Mouse (Mus musculus) embryonic facial prominence, embryonic 12.5 days (tissue): Measurements from ENCODE around the gene Kl. TPM values are rescaled to one million over a fixed set of nuclear protein-coding genes. Genes with fewer than 3 reads are reported as not detected.

Source experiments
- ATAC-seq: fragments of 200-750 bp; cut with Nextera tagmentation; 2 replicates; pipeline ENCODE4 v1.8.0; 2017; ENCODE audit not compliant: insufficient number of reproducible peaks, insufficient read depth, low FRiP score, low TSS enrichment
- H3K27ac ChIP-seq: fragments of 300-500 bp; sonication (generic); 2 replicates; pipeline ENCODE4 v1.5.1; 2016; ENCODE audit warnings: mild to moderate bottlenecking
- H3K27me3 ChIP-seq: fragments of 300-500 bp; sonication (generic); 2 replicates; pipeline ENCODE4 v1.6.1; 2016; ENCODE audit warnings: mild to moderate bottlenecking, moderate library complexity
- H3K36me3 ChIP-seq: fragments of 300-500 bp; sonication (generic); 2 replicates; pipeline ENCODE4 v1.6.1; 2016; ENCODE audit warnings: mild to moderate bottlenecking
- H3K4me1 ChIP-seq: fragments of 300-500 bp; sonication (generic); 2 replicates; pipeline ENCODE4 v1.6.1; 2016
- H3K4me2 ChIP-seq: fragments of 300-500 bp; sonication (generic); replicated peaks from 2 replicates; pipeline ENCODE4 v1.6.1; 2016; ENCODE audit warnings: mild to moderate bottlenecking, moderate library complexity
- H3K4me3 ChIP-seq: fragments of 300-500 bp; sonication (generic); 2 replicates; pipeline ENCODE4 v1.5.1; 2016; ENCODE audit warnings: mild to moderate bottlenecking
- H3K9ac ChIP-seq: fragments of 300-500 bp; sonication (generic); 2 replicates; pipeline ENCODE4 v1.6.1; 2016; ENCODE audit warnings: mild to moderate bottlenecking, moderate library complexity
- H3K9me3 ChIP-seq: fragments of 300-500 bp; sonication (generic); 2 replicates; pipeline ENCODE4 v1.6.1; 2016; ENCODE audit warnings: mild to moderate bottlenecking, moderate library complexity
- WGBS: fragments of 180-500 bp; shearing (Covaris S2); methylation state at CpG from one replicate; pipeline ENCODE4 v1.1.7; 2016; 5-methylcytosine and 5-hydroxymethylcytosine counted together
- polyA plus RNA-seq: library from polyadenylated mRNA; unstranded; fragments of >200 nt; fragmentation: Nextera tagmentation; extraction: Ambion mirVana; gene quantifications from 2 replicates; pipeline ENCODE4 v1.2.1, GENCODE M21; 2016

The Kl gene
- polyA plus RNA-seq, 1 experiment from 2014 or later: 0.14 TPM

GRCm38 (mm10) chr5:150970551-150970950, 18.1 kb downstream of the Kl start:
- H3K36me3 ChIP-seq: no peaks in the 10 kb centered on the region
- no peak overlapping the region for H3K4me3 ChIP-seq
- H3K9me3 ChIP-seq: no peaks in the 10 kb centered on the region
- no peak overlapping the region for H3K27ac ChIP-seq
- no peaks in the 10 kb centered on the region; the same call in 1 of the 2 replicates for H3K4me1 ChIP-seq
- no peak overlapping the region for H3K9ac ChIP-seq
- H3K27me3 ChIP-seq: no peaks in the 10 kb centered on the region
- 54% methylated on average over 3 of the region's 3 CpGs for WGBS
- ATAC-seq: no peak
- no peak overlapping the region for H3K4me2 ChIP-seq

DNA sequence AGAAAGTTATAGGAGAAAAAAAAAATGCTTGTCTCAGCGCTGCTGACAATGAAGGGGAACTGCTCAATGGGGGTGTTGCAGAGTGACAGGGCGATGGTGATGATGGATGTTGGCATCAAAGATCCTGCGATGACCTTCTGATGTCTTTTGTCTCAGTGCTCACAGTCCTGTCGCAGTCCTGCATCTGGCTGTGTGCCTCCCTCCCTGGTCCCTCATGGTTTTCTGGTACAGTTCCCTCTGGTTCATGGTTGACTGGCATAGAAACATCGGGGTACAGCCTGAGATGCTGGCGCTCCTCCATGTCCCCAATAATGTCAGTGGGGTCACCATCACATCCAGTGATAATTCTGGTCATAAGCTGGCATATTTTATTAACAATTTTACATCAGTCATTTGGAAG, 18.7 kb downstream of the Kl start:
- H3K4me2 ChIP-seq: no peak overlapping the region
- no peaks in the 10 kb centered on the region for H3K36me3 ChIP-seq
- no peaks in the 10 kb centered on the region; the same call in 1 of the 2 replicates for H3K4me1 ChIP-seq
- H3K9ac ChIP-seq: no peak overlapping the region
- no peaks in the 10 kb centered on the region for H3K27me3 ChIP-seq
- no peak for ATAC-seq
- H3K27ac ChIP-seq: no peak overlapping the region
- no peak overlapping the region for H3K4me3 ChIP-seq
- 77% methylated on average over 6 of the region's 6 CpGs for WGBS
- H3K9me3 ChIP-seq: no peaks in the 10 kb centered on the region

DNA sequence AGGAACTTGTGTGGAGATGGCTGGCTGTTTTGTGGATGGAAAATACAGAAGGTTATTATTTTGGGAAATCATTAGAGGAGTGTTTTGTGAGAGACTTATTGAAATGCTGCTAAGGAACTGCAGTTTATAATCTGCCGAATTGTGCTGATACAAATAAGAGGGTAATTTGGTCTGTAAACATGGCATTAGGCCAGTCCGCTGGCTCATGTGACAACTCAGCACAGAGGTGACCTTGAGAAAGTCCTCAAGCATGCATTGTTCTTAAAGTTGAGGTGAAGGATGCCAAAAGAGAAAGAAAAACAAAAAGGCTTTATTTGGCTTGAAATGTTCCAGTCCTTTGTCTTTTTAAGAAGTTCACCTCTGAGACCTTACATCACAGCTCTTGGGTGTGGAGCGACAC, 21.8 kb downstream of the Kl start:
- WGBS: 73% methylated on average over 3 of the region's 3 CpGs

GRCm38 (mm10) chr5:150977383-150977958, 25.1 kb downstream of the Kl start:
- no peak for ATAC-seq
- H3K9ac ChIP-seq: no peak overlapping the region
- H3K27ac ChIP-seq: no peak overlapping the region
- H3K36me3 ChIP-seq: no peaks in the 10 kb centered on the region
- no peaks in the 10 kb centered on the region for H3K27me3 ChIP-seq
- H3K4me2 ChIP-seq: no peak overlapping the region
- no peak overlapping the region for H3K4me3 ChIP-seq
- 0 out of 2 replicates have a peak, but pooled peaks cover 4% of the 10 kb centered on the region for H3K9me3 ChIP-seq
- 79% methylated on average over 14 of the region's 14 CpGs for WGBS
- H3K4me1 ChIP-seq: no peaks in the 10 kb centered on the region

More for the DNA sequence above, 21.8 kb downstream of the Kl start:
- Histone ChIP-seq H3K4me3 (no peak overlapping the region), H3K4me2 (no peak overlapping the region), H3K27ac (no peak overlapping the region), H3K36me3 (no peaks in the 10 kb centered on the region), H3K4me1 (no peaks in the 10 kb centered on the region; the same call in 1 of the 2 replicates), H3K9me3 (no peaks in the 10 kb centered on the region), H3K27me3 (no peaks in the 10 kb centered on the region), H3K9ac (no peak overlapping the region)
- ATAC-seq: no peak

DNA sequence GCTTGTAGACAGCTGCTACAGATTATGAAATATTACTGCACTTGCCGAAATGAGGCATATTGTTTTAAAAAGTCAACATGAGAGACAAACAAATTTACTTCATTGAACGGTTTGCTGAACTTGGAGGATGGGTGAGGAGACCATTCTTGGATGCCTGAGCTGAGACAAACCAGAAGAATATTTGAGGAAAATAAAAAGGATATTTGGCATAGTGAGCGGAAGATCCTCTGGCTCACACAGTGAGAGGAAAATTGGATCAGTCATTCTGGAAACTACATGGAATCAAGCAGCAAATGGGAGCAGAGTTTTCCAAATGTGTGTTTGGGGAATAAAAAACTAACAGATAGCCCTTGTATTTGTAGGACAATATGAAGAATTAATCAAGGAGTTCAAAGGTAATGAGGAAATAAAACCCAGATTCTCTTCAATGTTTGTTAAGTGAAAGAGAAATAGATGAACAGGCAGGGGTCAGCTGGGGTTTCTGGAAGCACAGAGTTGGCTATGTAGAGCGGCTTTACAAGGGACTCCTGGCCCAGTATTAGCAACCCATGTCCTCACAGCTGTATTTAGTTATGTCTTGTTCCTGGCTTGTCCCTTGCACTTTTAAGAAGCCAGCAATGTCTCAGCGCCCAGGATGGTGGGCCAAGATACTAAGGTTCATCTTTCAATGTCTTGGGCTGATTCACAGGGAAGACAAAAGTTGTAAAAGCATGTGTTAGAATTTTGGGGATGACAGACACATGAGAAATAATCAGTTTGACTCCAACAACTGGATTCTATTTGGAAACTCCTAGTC, 27.1 kb downstream of the Kl start:
- Histone ChIP-seq H3K9me3 (0 out of 2 replicates have a peak, but pooled peaks cover 5% of the 10 kb centered on the region), H3K36me3 (no peaks in the 10 kb centered on the region), H3K27me3 (no peaks in the 10 kb centered on the region), H3K4me1 (no peaks in the 10 kb centered on the region), H3K27ac (no peak overlapping the region), H3K4me3 (no peak overlapping the region), H3K9ac (no peak overlapping the region), H3K4me2 (no peak overlapping the region)
- ATAC-seq: no peak
- WGBS: 49% methylated on average over 5 of the region's 5 CpGs

GRCm38 (mm10) chr5:150982082-150982481, 29.7 kb downstream of the Kl start:
- Histone ChIP-seq H3K27ac (no peak overlapping the region), H3K9me3 (0 out of 2 replicates have a peak, but pooled peaks cover 5% of the 10 kb centered on the region), H3K4me1 (no peaks in the 10 kb centered on the region), H3K27me3 (no peaks in the 10 kb centered on the region), H3K4me2 (no peak overlapping the region), H3K9ac (no peak overlapping the region), H3K4me3 (no peak overlapping the region), H3K36me3 (no peaks in the 10 kb centered on the region)
- WGBS: 93% methylated on average over 2 of the region's 2 CpGs
- no peak for ATAC-seq

DNA sequence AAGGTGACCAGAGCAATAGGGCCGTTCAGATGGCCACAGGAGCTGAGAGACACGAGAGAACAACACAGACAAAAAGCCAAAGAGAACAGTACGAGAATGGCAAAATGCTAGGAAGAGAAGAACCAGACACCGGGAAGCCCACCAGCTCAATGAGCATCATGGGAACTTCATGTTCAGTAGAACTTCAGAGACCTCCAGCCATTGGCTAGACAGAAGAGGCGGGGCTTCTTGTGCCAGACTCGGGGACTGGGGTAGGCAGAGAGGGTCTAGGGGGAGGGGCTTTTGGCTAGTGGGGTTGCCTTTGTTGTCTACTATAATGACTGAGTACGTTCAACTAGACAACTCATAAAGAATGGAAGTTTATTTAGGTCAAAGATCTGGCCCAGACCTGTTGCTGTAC, 41.7 kb downstream of the Kl start:
- Histone ChIP-seq H3K36me3 (no peaks in the 10 kb centered on the region), H3K4me2 (no peak overlapping the region), H3K9me3 (no peaks in the 10 kb centered on the region), H3K27ac (no peak overlapping the region), H3K4me1 (no peaks in the 10 kb centered on the region), H3K9ac (no peak overlapping the region), H3K4me3 (no peak overlapping the region), H3K27me3 (no peaks in the 10 kb centered on the region)
- no peak for ATAC-seq
- 93% methylated on average over 7 of the region's 7 CpGs for WGBS

DNA sequence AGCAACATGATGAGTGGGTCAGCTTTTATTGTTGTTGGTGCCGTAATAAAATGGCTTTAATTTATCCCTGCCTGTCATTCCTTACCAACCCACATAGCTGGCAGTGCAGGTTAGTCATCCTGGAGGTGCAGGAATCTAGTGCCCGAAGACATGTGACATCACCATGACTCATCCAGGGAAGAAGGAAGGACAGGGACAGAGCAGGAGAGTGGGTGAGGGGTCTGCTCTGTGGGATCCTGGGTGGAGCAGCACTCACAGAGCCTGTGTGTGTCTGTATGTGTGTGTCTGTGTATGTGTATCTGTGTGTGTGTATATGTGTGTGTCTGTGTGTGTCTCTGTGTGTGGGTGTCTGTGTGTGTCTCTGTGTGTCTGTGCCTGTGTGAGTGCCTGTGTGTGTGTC, 44.2 kb downstream of the Kl start:
- 85% methylated on average over 2 of the region's 2 CpGs for WGBS
- Histone ChIP-seq H3K36me3 (no peaks in the 10 kb centered on the region), H3K9ac (no peak overlapping the region), H3K9me3 (no peaks in the 10 kb centered on the region), H3K27me3 (no peaks in the 10 kb centered on the region), H3K27ac (0 out of 2 replicates have a peak overlapping the region, but pooled peaks have one; percentile 11), H3K4me1 (no peaks in the 10 kb centered on the region), H3K4me2 (no peak overlapping the region), H3K4me3 (no peak overlapping the region)
- ATAC-seq: peak; percentile 28; the same call in 1 of the 2 replicates

- no peaks in the 10 kb centered on the region for H3K27me3 ChIP-seq
- no peaks in the 10 kb centered on the region for H3K36me3 ChIP-seq
- no peak overlapping the region for H3K27ac ChIP-seq
- no peak for ATAC-seq
- no peaks in the 10 kb centered on the region for H3K9me3 ChIP-seq
- no peak overlapping the region for H3K4me3 ChIP-seq
- no peak overlapping the region for H3K4me2 ChIP-seq
- 91% methylated on average over 7 of the region's 7 CpGs for WGBS
- no peaks in the 10 kb centered on the region for H3K4me1 ChIP-seq
- H3K9ac ChIP-seq: no peak overlapping the region
Observed at GRCm38 (mm10) chr5:151001111-151001510, 48.7 kb downstream of the Kl start.

DNA sequence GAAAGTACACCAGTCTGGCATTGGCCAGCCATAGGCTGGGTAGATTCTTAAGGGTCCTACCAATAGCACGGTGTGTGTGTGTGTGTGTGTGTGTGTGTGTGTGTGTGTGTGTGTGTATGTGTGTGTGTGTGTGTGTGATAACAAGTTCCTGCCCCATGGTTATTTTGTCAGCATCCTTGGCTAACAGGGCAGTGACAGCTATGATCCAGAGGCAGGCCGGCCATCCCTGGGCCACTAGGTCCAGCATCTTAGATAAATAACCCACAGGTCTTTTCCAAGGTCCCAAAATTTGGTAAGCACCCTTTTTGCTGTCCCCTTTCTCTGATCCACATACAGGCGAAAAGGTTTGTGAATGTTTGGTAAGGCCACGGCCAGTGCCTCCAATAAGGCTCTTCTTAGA, 49.6 kb downstream of the Kl start:
- 92% methylated on average over 4 of the region's 4 CpGs for WGBS
- Histone ChIP-seq H3K9ac (no peak overlapping the region), H3K27ac (no peak overlapping the region), H3K4me2 (no peak overlapping the region), H3K9me3 (no peaks in the 10 kb centered on the region), H3K4me1 (no peaks in the 10 kb centered on the region), H3K27me3 (no peaks in the 10 kb centered on the region), H3K4me3 (no peak overlapping the region), H3K36me3 (no peaks in the 10 kb centered on the region)
- no peak for ATAC-seq

DNA sequence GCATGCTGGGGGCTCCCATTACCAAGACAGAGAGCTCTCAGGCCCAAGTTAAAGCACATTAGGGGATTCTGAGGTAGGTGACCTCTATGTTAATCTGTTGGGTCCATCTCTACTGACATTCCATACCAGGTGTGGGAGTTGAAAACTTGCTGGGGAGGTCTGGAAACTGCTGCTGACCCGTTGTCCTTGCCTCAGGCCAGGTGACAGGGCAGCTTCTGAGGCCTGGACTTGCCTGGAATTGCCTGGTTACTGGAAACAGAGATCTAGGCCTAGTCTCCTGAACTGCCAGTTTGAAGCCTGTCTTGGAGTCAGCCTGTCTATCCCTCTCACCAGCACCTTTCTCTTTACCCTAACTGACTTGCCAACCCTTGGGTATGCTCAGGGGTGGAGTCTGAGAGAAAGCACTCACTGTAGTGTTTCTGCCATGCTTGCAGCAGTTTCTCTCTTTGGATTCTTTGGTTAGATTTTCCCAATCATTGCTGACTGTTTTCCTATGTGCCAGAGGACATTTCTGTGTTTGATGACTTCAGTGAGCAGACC, 51.9 kb downstream of the Kl start:
- H3K9ac ChIP-seq: no peak overlapping the region
- ATAC-seq: no peak
- 60% methylated on average over 1 of the region's 1 CpGs for WGBS
- H3K4me3 ChIP-seq: no peak overlapping the region
- no peaks in the 10 kb centered on the region for H3K9me3 ChIP-seq
- no peaks in the 10 kb centered on the region for H3K27me3 ChIP-seq
- H3K36me3 ChIP-seq: no peaks in the 10 kb centered on the region
- no peak overlapping the region for H3K27ac ChIP-seq
- no peak overlapping the region for H3K4me2 ChIP-seq
- H3K4me1 ChIP-seq: no peaks in the 10 kb centered on the region

GRCm38 (mm10) chr5:151018450-151018849, 66.0 kb downstream of the Kl start:
- no peak overlapping the region for H3K4me3 ChIP-seq
- H3K4me2 ChIP-seq: no peak overlapping the region
- H3K9ac ChIP-seq: no peak overlapping the region
- peaks cover 8% of the 10 kb centered on the region for H3K4me1 ChIP-seq
- no peaks in the 10 kb centered on the region for H3K9me3 ChIP-seq
- H3K27ac ChIP-seq: no peak overlapping the region
- WGBS: 73% methylated on average over 5 of the region's 5 CpGs
- no peaks in the 10 kb centered on the region for H3K36me3 ChIP-seq
- H3K27me3 ChIP-seq: no peaks in the 10 kb centered on the region
- no peak for ATAC-seq
